Mouse (Mus musculus): ENCODE measurements around the gene Rin2. TPM values are rescaled to one million over a fixed set of nuclear protein-coding genes. Genes with fewer than 3 reads are reported as not detected.
"Not testable (repeated sequence)": the region's sequence is repeated elsewhere in the genome, so short reads cannot be mapped to it uniquely, and the experiment has no call there.

Rin2 gene
- total RNA-seq, 2 experiments from 2014 or later = 2.8 to 3.0 TPM

GRCm38 (mm10) chr2:145682924-145683323 is 7.9 kb downstream of the Rin2 start:
- no peak for ATAC-seq (replicated peaks; ENCODE audit: poor library complexity, severe bottlenecking)

- ATAC-seq (replicated peaks; ENCODE audit: poor library complexity, severe bottlenecking) = no peak
Measured at GRCm38 (mm10) chr2:145683536-145683935, 8.5 kb downstream of the Rin2 start.

GRCm38 (mm10) chr2:145684151-145684550 is 9.1 kb downstream of the Rin2 start:
- no peak for ATAC-seq (replicated peaks; ENCODE audit: poor library complexity, severe bottlenecking)

- ATAC-seq (replicated peaks; ENCODE audit: poor library complexity, severe bottlenecking) = peak; percentile 92
Measured at GRCm38 (mm10) chr2:145684891-145685290, 9.9 kb downstream of the Rin2 start.

GRCm38 (mm10) chr2:145686017-145686416 is 11.0 kb downstream of the Rin2 start:
- ATAC-seq (replicated peaks; ENCODE audit: poor library complexity, severe bottlenecking) = no peak

- ATAC-seq (replicated peaks; ENCODE audit: poor library complexity, severe bottlenecking) = peak; percentile 44
Measured at GRCm38 (mm10) chr2:145691367-145692009, 16.5 kb downstream of the Rin2 start.

GRCm38 (mm10) chr2:145697160-145697559 is 22.1 kb downstream of the Rin2 start:
- ATAC-seq (replicated peaks; ENCODE audit: poor library complexity, severe bottlenecking) = no peak

GRCm38 (mm10) chr2:145699414-145700071 is 24.5 kb downstream of the Rin2 start:
- ATAC-seq (replicated peaks; ENCODE audit: poor library complexity, severe bottlenecking) = peak; percentile 99

- ATAC-seq (replicated peaks; ENCODE audit: poor library complexity, severe bottlenecking) = no peak
Measured at GRCm38 (mm10) chr2:145700237-145700985, 25.4 kb downstream of the Rin2 start.

- no peak for ATAC-seq (replicated peaks; ENCODE audit: poor library complexity, severe bottlenecking)
Measured at GRCm38 (mm10) chr2:145701605-145702335, 26.8 kb downstream of the Rin2 start.

- ATAC-seq (replicated peaks; ENCODE audit: poor library complexity, severe bottlenecking) = no peak
Measured at GRCm38 (mm10) chr2:145704738-145705137, 29.7 kb downstream of the Rin2 start.

GRCm38 (mm10) chr2:145709727-145710389 is 34.8 kb downstream of the Rin2 start:
- ATAC-seq (replicated peaks; ENCODE audit: poor library complexity, severe bottlenecking) = no peak

- ATAC-seq (replicated peaks; ENCODE audit: poor library complexity, severe bottlenecking) = peak; percentile 95
Measured at GRCm38 (mm10) chr2:145711512-145711911, 36.5 kb downstream of the Rin2 start.

- ATAC-seq (replicated peaks; ENCODE audit: poor library complexity, severe bottlenecking) = no peak
Measured at GRCm38 (mm10) chr2:145712026-145712425, 37.0 kb downstream of the Rin2 start.

GRCm38 (mm10) chr2:145717539-145717938 is 42.5 kb downstream of the Rin2 start:
- no peak for ATAC-seq (replicated peaks; ENCODE audit: poor library complexity, severe bottlenecking)

GRCm38 (mm10) chr2:145718624-145719183 is 43.7 kb downstream of the Rin2 start:
- ATAC-seq (replicated peaks; ENCODE audit: poor library complexity, severe bottlenecking) = no peak

GRCm38 (mm10) chr2:145720157-145720556 is 45.1 kb downstream of the Rin2 start:
- peak; percentile 90 for ATAC-seq (replicated peaks; ENCODE audit: poor library complexity, severe bottlenecking)

GRCm38 (mm10) chr2:145720743-145721142 is 45.7 kb downstream of the Rin2 start:
- ATAC-seq (replicated peaks; ENCODE audit: poor library complexity, severe bottlenecking) = peak; percentile 87

GRCm38 (mm10) chr2:145722304-145722703 is 47.3 kb downstream of the Rin2 start:
- not testable (repeated sequence) for ATAC-seq (replicated peaks; ENCODE audit: poor library complexity, severe bottlenecking)

GRCm38 (mm10) chr2:145724288-145724687 is 49.3 kb downstream of the Rin2 start:
- ATAC-seq (replicated peaks; ENCODE audit: poor library complexity, severe bottlenecking) = no peak

All from granulocyte monocyte progenitor cell, adult 5-6 weeks (primary cell).